Mouse (Mus musculus) liver, embryonic 12.5 days (tissue): ENCODE data around the gene Aqr. TPM values are rescaled to one million over a fixed set of nuclear protein-coding genes. Genes with fewer than 3 reads are reported as not detected.

Source experiments
- ATAC-seq: fragments of 200-750 bp; cut with Nextera tagmentation; 2 replicates; pipeline ENCODE4 v1.8.0; 2017; ENCODE audit warnings: moderate number of reproducible peaks, mild to moderate bottlenecking, moderate library complexity
- H3K27ac ChIP-seq: fragments of 300-500 bp; sonication (generic); 2 replicates; pipeline ENCODE4 v1.5.1; 2016; ENCODE audit warnings: mild to moderate bottlenecking
- H3K27me3 ChIP-seq: fragments of 300-500 bp; sonication (generic); replicated peaks from 2 replicates; pipeline ENCODE4 v1.6.1; 2016; ENCODE audit warnings: mild to moderate bottlenecking, moderate library complexity
- H3K36me3 ChIP-seq: fragments of 300-500 bp; sonication (generic); 2 replicates; pipeline ENCODE4 v1.6.1; 2016; ENCODE audit warnings: mild to moderate bottlenecking, moderate library complexity
- H3K4me1 ChIP-seq: fragments of 300-500 bp; sonication (generic); 2 replicates; pipeline ENCODE4 v1.6.1; 2016
- H3K4me2 ChIP-seq: fragments of 300-500 bp; sonication (generic); 2 replicates; pipeline ENCODE4 v1.6.1; 2016; ENCODE audit warnings: mild to moderate bottlenecking, moderate library complexity
- H3K4me3 ChIP-seq: fragments of 300-500 bp; sonication (generic); 2 replicates; pipeline ENCODE4 v1.5.1; 2016; ENCODE audit warnings: mild to moderate bottlenecking, moderate library complexity
- H3K9ac ChIP-seq: fragments of 300-500 bp; sonication (generic); 2 replicates; pipeline ENCODE4 v1.6.1; 2016; ENCODE audit warnings: mild to moderate bottlenecking, moderate library complexity
- H3K9me3 ChIP-seq: fragments of 300-500 bp; sonication (generic); replicated peaks from 2 replicates; pipeline ENCODE4 v1.6.1; 2016; ENCODE audit warnings: mild to moderate bottlenecking, moderate library complexity
- WGBS: fragments of 180-500 bp; shearing (Covaris S2); methylation state at CpG from one replicate; pipeline ENCODE4 v1.1.7; 2016; ENCODE audit not compliant: insufficient replicate concordance; 5-methylcytosine and 5-hydroxymethylcytosine counted together
- microRNA-seq: library from miRNA; unstranded; fragments of <30 nt; microRNA quantifications from one replicate; pipeline ENCODE4, GENCODE M21; 2017
- polyA plus RNA-seq: library from polyadenylated mRNA; unstranded; fragments of >200 nt; fragmentation: Nextera tagmentation; extraction: Ambion mirVana; gene quantifications from 2 replicates; pipeline ENCODE4 v1.2.1, GENCODE M21; 2016

The Aqr gene
- polyA plus RNA-seq, 1 experiment from 2014 or later = 37.4 TPM

- H3K27ac ChIP-seq = no peak overlapping the region
- no peaks in the 10 kb centered on the region for H3K4me1 ChIP-seq
- H3K9me3 ChIP-seq = no peaks in the 10 kb centered on the region
- WGBS = 27% methylated on average over 10 of the region's 10 CpGs
- H3K36me3 ChIP-seq = no peaks in the 10 kb centered on the region
- ATAC-seq = 0 out of 2 replicates have a peak, but pooled peaks have one; percentile 18
- H3K4me2 ChIP-seq = no peak overlapping the region
- H3K4me3 ChIP-seq = no peak overlapping the region
- no peak overlapping the region for H3K9ac ChIP-seq
- no peaks in the 10 kb centered on the region for H3K27me3 ChIP-seq
Measured at GRCm38 (mm10) chr2:114057303-114057853, 129.4 kb downstream of the Aqr start.

GRCm38 (mm10) chr2:114054129-114054528, 132.7 kb downstream of the Aqr start:
- Histone ChIP-seq H3K27me3 (no peaks in the 10 kb centered on the region), H3K27ac (no peak overlapping the region), H3K4me3 (no peak overlapping the region), H3K36me3 (no peaks in the 10 kb centered on the region), H3K9me3 (no peaks in the 10 kb centered on the region), H3K9ac (no peak overlapping the region), H3K4me1 (no peaks in the 10 kb centered on the region), H3K4me2 (no peak overlapping the region)
- ATAC-seq = no peak
- WGBS = 66% methylated on average over 4 of the region's 4 CpGs

GRCm38 (mm10) chr2:114052696-114053598, 133.9 kb downstream of the Aqr start, which contains the start of gene Actc1:
Actc1 (minus strand) TSS chr2:114053548.
- Histone ChIP-seq H3K27ac (no peak within 1 kb of the TSS), H3K27me3 (no peaks in the 10 kb centered on the region)

GRCm38 (mm10) chr2:114051871-114052241, 135.0 kb downstream of the Aqr start:
- Histone ChIP-seq H3K4me3 (no peak overlapping the region), H3K9me3 (no peaks in the 10 kb centered on the region), H3K4me1 (no peaks in the 10 kb centered on the region), H3K27me3 (no peaks in the 10 kb centered on the region), H3K4me2 (no peak overlapping the region), H3K27ac (no peak overlapping the region), H3K36me3 (no peaks in the 10 kb centered on the region), H3K9ac (no peak overlapping the region)
- no peak for ATAC-seq
- WGBS = 80% methylated on average over 14 of the region's 14 CpGs

More at GRCm38 (mm10) chr2:114052696-114053598, 133.9 kb downstream of the Aqr start, which contains the start of gene Actc1:
- Histone ChIP-seq H3K9ac (no peak within 1 kb of the TSS), H3K4me3 (no peak within 1 kb of the TSS), H3K4me2 (no peak within 1 kb of the TSS), H3K36me3 (no peaks in the 10 kb centered on the region), H3K4me1 (no peaks in the 10 kb centered on the region), H3K9me3 (no peaks in the 10 kb centered on the region)
- 27% methylated on average over 13 of the region's 14 CpGs for WGBS
- no peak for ATAC-seq

Small RNA genes lying within 50 kb of the gene (microRNA-seq; reads per million reads assigned to microRNA genes)
- gene Mir7002 = not detected

Other genes starting within 250 kb of the Aqr start
- 0.04 TPM in 1 of 2 replicates, not detected in the other for gene Gjd2, start 173.4 kb downstream of the Aqr start, polyA plus RNA-seq
- gene Actc1, start 133.5 kb downstream of the Aqr start, polyA plus RNA-seq = 9.2 and 20.4 TPM in 2 replicates
- gene Zfp770, start 14.4 kb upstream of the Aqr start, polyA plus RNA-seq = 1.8 and 2.1 TPM in 2 replicates